Mouse (Mus musculus): ENCODE measurements around the gene Syt16.

The Syt16 gene

GRCm38 (mm10) chr12:74202431-74203042, 205.1 kb downstream of the Syt16 start:
- in situ Hi-C loops (cut with MboI; ENCODE audit: low sequenced_read_pairs) = no loop called here

- in situ Hi-C loops (cut with MboI; ENCODE audit: low sequenced_read_pairs) = no loop called here
These were observed 214.7 kb downstream of the Syt16 start for GRCm38 (mm10) chr12:74212156-74212555.

- in situ Hi-C loops (cut with MboI; ENCODE audit: low sequenced_read_pairs) = no loop called here
These were observed 218.8 kb downstream of the Syt16 start for GRCm38 (mm10) chr12:74216103-74216728.

- in situ Hi-C loops (cut with MboI; ENCODE audit: low sequenced_read_pairs) = no loop called here
These were observed 222.4 kb downstream of the Syt16 start for GRCm38 (mm10) chr12:74219909-74220308.

- in situ Hi-C loops (cut with MboI; ENCODE audit: low sequenced_read_pairs) = no loop called here
These were observed 223.2 kb downstream of the Syt16 start for GRCm38 (mm10) chr12:74220651-74221050.

GRCm38 (mm10) chr12:74230808-74231207, 233.3 kb downstream of the Syt16 start:
- in situ Hi-C loops (cut with MboI; ENCODE audit: low sequenced_read_pairs) = no loop called here

GRCm38 (mm10) chr12:74232845-74233244, 235.4 kb downstream of the Syt16 start:
- in situ Hi-C loops (cut with MboI; ENCODE audit: low sequenced_read_pairs) = no loop called here

- in situ Hi-C loops (cut with MboI; ENCODE audit: low sequenced_read_pairs) = no loop called here
These were observed 238.7 kb downstream of the Syt16 start for GRCm38 (mm10) chr12:74236191-74236590.

GRCm38 (mm10) chr12:74238056-74238455, 240.6 kb downstream of the Syt16 start:
- in situ Hi-C loops (cut with MboI; ENCODE audit: low sequenced_read_pairs) = no loop called here

- in situ Hi-C loops (cut with MboI; ENCODE audit: low sequenced_read_pairs) = no loop called here
These were observed 241.3 kb downstream of the Syt16 start for GRCm38 (mm10) chr12:74238806-74239205.

GRCm38 (mm10) chr12:74264846-74265245, 267.4 kb downstream of the Syt16 start:
- in situ Hi-C loops (cut with MboI; ENCODE audit: low sequenced_read_pairs) = no loop called here

- in situ Hi-C loops (cut with MboI; ENCODE audit: low sequenced_read_pairs) = no loop called here
These were observed 269.6 kb downstream of the Syt16 start for GRCm38 (mm10) chr12:74267049-74267448.

- in situ Hi-C loops (cut with MboI; ENCODE audit: low sequenced_read_pairs) = no loop called here
These were observed 271.3 kb downstream of the Syt16 start for GRCm38 (mm10) chr12:74268644-74269285.

GRCm38 (mm10) chr12:74272545-74272944, 275.1 kb downstream of the Syt16 start:
- in situ Hi-C loops (cut with MboI; ENCODE audit: low sequenced_read_pairs) = no loop called here

- in situ Hi-C loops (cut with MboI; ENCODE audit: low sequenced_read_pairs) = loop anchor here (25.0 kb wide), 1 partner anchor 565 kb away; no protein-coding TSS in a partner anchor
These were observed 279.8 kb downstream of the Syt16 start for GRCm38 (mm10) chr12:74277265-74277664.

GRCm38 (mm10) chr12:74281403-74281802, 283.9 kb downstream of the Syt16 start:
- in situ Hi-C loops (cut with MboI; ENCODE audit: low sequenced_read_pairs) = loop anchor here (25.0 kb wide), 1 partner anchor 569 kb away; no protein-coding TSS in a partner anchor

GRCm38 (mm10) chr12:74282846-74283245, 285.4 kb downstream of the Syt16 start:
- in situ Hi-C loops (cut with MboI; ENCODE audit: low sequenced_read_pairs) = loop anchor here (25.0 kb wide), 1 partner anchor 571 kb away; no protein-coding TSS in a partner anchor

- in situ Hi-C loops (cut with MboI; ENCODE audit: low sequenced_read_pairs) = loop anchor here (25.0 kb wide), 1 partner anchor 572 kb away; no protein-coding TSS in a partner anchor
These were observed 286.7 kb downstream of the Syt16 start for GRCm38 (mm10) chr12:74284020-74284684.

- in situ Hi-C loops (cut with MboI; ENCODE audit: low sequenced_read_pairs) = loop anchor here (25.0 kb wide), 1 partner anchor 572 kb away; no protein-coding TSS in a partner anchor
These were observed 287.2 kb downstream of the Syt16 start for GRCm38 (mm10) chr12:74284685-74285054.

GRCm38 (mm10) chr12:74290983-74291382, 293.5 kb downstream of the Syt16 start:
- in situ Hi-C loops (cut with MboI; ENCODE audit: low sequenced_read_pairs) = loop anchor here (25.0 kb wide), 1 partner anchor 579 kb away; no protein-coding TSS in a partner anchor

GRCm38 (mm10) chr12:74293624-74294023, 296.2 kb downstream of the Syt16 start:
- in situ Hi-C loops (cut with MboI; ENCODE audit: low sequenced_read_pairs) = loop anchor here (25.0 kb wide), 1 partner anchor 581 kb away; no protein-coding TSS in a partner anchor
